Mouse (Mus musculus) monocyte, adult 5-6 weeks (primary cell): ENCODE measurements around the gene Ltk. TPM values are rescaled to one million over a fixed set of nuclear protein-coding genes. Genes with fewer than 3 reads are reported as not detected.
"Not testable (repeated sequence)": the region's sequence is repeated elsewhere in the genome, so short reads cannot be mapped to it uniquely, and the experiment has no call there.

Experiments used
- ATAC-seq: fragments of 153-309, 156-312 bp; replicated peaks from 2 replicates; pipeline ENCODE4 v1.8.0; 2017; ENCODE audit warnings: mild to moderate bottlenecking; ENCODE audit not compliant: low TSS enrichment, insufficient number of reproducible peaks, severe bottlenecking, poor library complexity, low FRiP score
- total RNA-seq: library from RNA; stranded (forward); fragments of 200-1000, 200-491, 200-594 nt; gene quantifications from 3 replicates; pipeline ENCODE4 v1.2.3, GENCODE M21; 2017

Gene Ltk
- total RNA-seq, 1 experiment from 2014 or later, result not detected

- ATAC-seq, result no peak
Observed at GRCm38 (mm10) chr2:119721070-119721469, 39.2 kb downstream of the Ltk start.

GRCm38 (mm10) chr2:119715868-119716267 is 44.4 kb downstream of the Ltk start:
- ATAC-seq, result not testable (repeated sequence)

DNA sequence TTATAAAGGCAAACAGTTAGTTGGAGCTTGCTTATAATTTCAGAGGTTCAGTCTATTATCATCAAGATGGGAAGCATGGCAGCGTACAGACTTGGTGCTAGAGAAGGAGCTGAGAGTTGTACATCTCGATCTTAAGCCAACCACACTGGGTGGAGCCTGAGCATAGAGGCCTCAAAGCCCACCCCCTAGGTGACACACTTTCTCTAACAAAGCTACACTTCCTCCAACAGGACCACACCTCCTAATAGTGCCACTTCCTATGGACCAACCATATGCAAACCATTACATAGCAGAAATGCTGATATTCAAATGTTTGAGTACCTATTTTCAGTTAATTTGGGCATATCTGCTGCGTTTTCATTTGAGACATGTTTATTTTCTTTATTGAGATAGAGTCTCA is 50.2 kb downstream of the Ltk start:
- ATAC-seq, result no peak

- no peak for ATAC-seq
Observed at GRCm38 (mm10) chr2:119707676-119708075, 52.6 kb downstream of the Ltk start.

GRCm38 (mm10) chr2:119703171-119703570 is 57.1 kb downstream of the Ltk start:
- no peak for ATAC-seq

Other genes starting within 250 kb of the Ltk start
- gene Exd1, start 212.8 kb downstream of the Ltk start, total RNA-seq, result 0.87 TPM in 1 of 3 replicates, not detected in the others
- gene Chp1, start 212.7 kb downstream of the Ltk start, total RNA-seq, result 78.2 to 92.9 TPM (median 91.0 TPM) in 3 replicates
- 0.67 to 2.8 TPM (median 1.3 TPM) in 3 replicates for gene Nusap1, start 142.1 kb downstream of the Ltk start, total RNA-seq
- 0.67 to 1.1 TPM in 2 of 3 replicates, not detected in the other for gene Oip5, start 142.0 kb downstream of the Ltk start, total RNA-seq
- 8.3 to 19.7 TPM (median 14.0 TPM) in 3 replicates for gene Ndufaf1, start 97.6 kb downstream of the Ltk start, total RNA-seq
- 30.6 to 44.2 TPM (median 35.3 TPM) in 3 replicates for gene Rtf1, start 85.4 kb downstream of the Ltk start, total RNA-seq
- gene Itpka, start 18.1 kb downstream of the Ltk start, total RNA-seq, result 0.32 TPM in 1 of 3 replicates, not detected in the others
- 5.3 to 13.1 TPM (median 8.3 TPM) in 3 replicates for gene Rpap1, start 27.1 kb upstream of the Ltk start, total RNA-seq
- gene Tyro3, start 37.3 kb upstream of the Ltk start, total RNA-seq, result 0.67 to 1.9 TPM in 2 of 3 replicates, not detected in the other
- gene Mga, start 136.8 kb upstream of the Ltk start, total RNA-seq, result 57.4 to 66.3 TPM (median 60.3 TPM) in 3 replicates
- gene Mapkbp1, start 212.3 kb upstream of the Ltk start, total RNA-seq, result 2.7 to 7.1 TPM (median 3.2 TPM) in 3 replicates